Mouse (Mus musculus) ES-Bruce4 (cell line): ENCODE results near the gene Knstrn.

Experiments
- CTCF ChIP-seq: IDR thresholded peaks from one replicate; pipeline ENCODE4 v1.8.1; 2011; ENCODE audit warnings: low read depth, low read length
- POLR2A ChIP-seq: IDR thresholded peaks from one replicate; pipeline ENCODE4 v1.8.1; 2011; ENCODE audit warnings: low read length; ENCODE audit not compliant: insufficient read depth

DNA sequence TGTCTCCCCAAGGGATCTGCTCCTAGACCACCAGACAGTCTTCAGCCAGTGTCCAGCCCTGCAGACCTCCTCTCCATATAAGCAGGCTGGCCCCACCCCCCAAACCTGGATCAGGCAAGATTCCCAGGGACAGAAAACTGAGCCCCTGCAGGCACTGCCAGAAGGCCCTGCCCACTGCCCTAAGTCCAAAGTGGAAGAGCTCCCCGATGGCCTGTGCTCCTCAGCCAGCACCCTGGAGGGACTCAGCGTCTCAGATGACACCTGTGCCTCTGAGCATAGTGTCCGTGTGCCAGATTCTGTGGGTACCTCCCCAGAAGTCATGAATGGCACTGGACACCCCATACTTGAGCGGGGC lies 21.6 kb upstream of the Knstrn start:
- TF ChIP-seq CTCF (no peak), POLR2A (no peak)
